Mouse (Mus musculus) small intestine, adult 2 months (tissue): ENCODE measurements around the gene Sdsl.

ENCODE experiments used
- CTCF ChIP-seq: fragments of 200-500 bp; IDR thresholded peaks from 2 replicates; pipeline ENCODE4 v1.5.1; 2012; ENCODE audit warnings: low read depth, mild to moderate bottlenecking, control low read depth, inconsistent platforms, low read length, moderate library complexity, mixed read lengths; ENCODE audit not compliant: insufficient replicate concordance, insufficient read length; ENCODE audit errors: extremely low read depth
- POLR2A ChIP-seq: fragments of 200-500 bp; IDR thresholded peaks from 2 replicates; pipeline ENCODE4 v1.6.1; 2012; ENCODE audit warnings: low read depth, mild to moderate bottlenecking, control low read depth, inconsistent platforms, low read length, moderate library complexity

GRCm38 (mm10) chr5:120515451-120515850, 42.8 kb upstream of the Sdsl start:
- TF ChIP-seq CTCF (no peak), POLR2A (no peak)
